Mouse (Mus musculus) thymus, adult 18-20 months (tissue): ENCODE data around the gene Iba57.

ENCODE experiments used
- DNase-seq, 2 experiments: peaks; one replicate each; pipeline ENCODE4 v3.0.0; 2022; ENCODE audit warnings: mixed read lengths in 2 of 2

Iba57 gene

GRCm38 (mm10) chr11:59132065-59132464 is 31.5 kb downstream of the Iba57 start:
- DNase-seq, result no peak

GRCm38 (mm10) chr11:59131348-59131919 is 32.1 kb downstream of the Iba57 start:
- DNase-seq, result no peak

- DNase-seq, result no peak
Measured at GRCm38 (mm10) chr11:59130782-59131181, 32.8 kb downstream of the Iba57 start.

- DNase-seq, result no peak
Measured at GRCm38 (mm10) chr11:59105945-59106344, 57.6 kb downstream of the Iba57 start.
